7 mouse cellular contexts compared by ENCODE assay signal in the genomic region with DNA sequence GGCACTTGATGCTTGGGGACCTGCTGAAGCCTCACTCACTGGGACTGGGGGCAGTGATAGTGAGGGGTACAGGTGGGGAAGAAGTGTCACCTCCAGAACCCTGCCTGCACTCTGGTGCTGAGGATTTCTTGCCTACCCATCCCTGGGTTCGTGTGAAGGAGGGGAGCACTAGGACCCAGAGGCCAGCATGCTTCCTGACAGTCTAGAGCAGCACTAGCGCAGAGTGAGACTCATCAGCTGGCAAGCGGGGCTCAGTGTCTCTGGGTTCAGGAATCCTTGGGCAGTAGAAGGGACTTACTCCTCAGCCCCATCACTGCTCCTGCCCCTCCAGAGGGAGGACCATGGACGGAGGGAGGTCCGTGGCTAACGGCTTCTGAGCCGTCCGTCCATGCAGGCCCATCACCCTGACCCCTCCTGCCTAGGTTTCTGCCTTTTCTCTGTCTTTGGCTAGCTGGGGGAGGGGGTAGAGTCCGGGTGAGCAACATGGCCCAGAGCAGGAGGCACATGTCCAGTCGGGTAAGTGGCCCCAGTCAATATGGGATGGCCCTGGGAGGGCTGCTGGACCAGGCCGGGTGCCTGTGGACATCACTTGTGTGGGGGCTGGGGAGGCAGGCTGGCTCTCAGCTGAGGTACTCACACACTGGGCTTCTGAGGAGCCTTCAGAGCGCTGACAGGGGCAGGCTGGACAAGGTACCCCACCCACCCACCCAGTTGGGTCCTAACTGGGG. TPM values are rescaled to one million over a fixed set of nuclear protein-coding genes. Genes with fewer than 3 reads are reported as not detected.
DNase-seq lines count a peak whose midpoint lies in the region; ATAC-seq and TF ChIP-seq lines count a peak whose summit lies in the region.

No protein-coding gene starts in this region.

- H3K4me1 ChIP-seq in E14TG2a.4 (replicated peaks; ENCODE audit: low read depth, low read length), result peaks cover 13% of the 10 kb centered on the region
- H3K4me1 ChIP-seq in embryonic facial prominence, embryonic 14.5 days (ENCODE audit: control insufficient read depth, insufficient read depth, low read length), result peaks cover 7% of the 10 kb centered on the region; the same call in 1 of the 2 replicates
- H3K4me1 ChIP-seq in hindbrain, postnatal 0 days (ENCODE audit: insufficient read depth, low read length), result 0 out of 2 replicates have a peak, but pooled peaks cover 13% of the 10 kb centered on the region
- H3K4me1 ChIP-seq in liver, embryonic 16.5 days (ENCODE audit: control insufficient read depth, low read depth, low read length), result no peaks in the 10 kb centered on the region; the same call in 1 of the 2 replicates

- H3K9me3 ChIP-seq in E14TG2a.4 (ENCODE audit: low read length), result no peaks in the 10 kb centered on the region
- no peaks in the 10 kb centered on the region for H3K9me3 ChIP-seq in embryonic facial prominence, embryonic 14.5 days (ENCODE audit: control insufficient read depth, low read length)
- no peaks in the 10 kb centered on the region for H3K9me3 ChIP-seq in hindbrain, postnatal 0 days (ENCODE audit: low read length)
- no peaks in the 10 kb centered on the region for H3K9me3 ChIP-seq in liver, embryonic 16.5 days (replicated peaks; ENCODE audit: control insufficient read depth, low read length)

- WGBS in embryonic facial prominence, embryonic 14.5 days, result 14% methylated on average over 9 of the region's 12 CpGs
- 11% methylated on average over 12 of the region's 12 CpGs for WGBS in hindbrain, postnatal 0 days
- WGBS in liver, embryonic 16.5 days (ENCODE audit: insufficient replicate concordance), result 55% methylated on average over 12 of the region's 12 CpGs

- peak overlapping the region; percentile 20; the same call in 1 of the 2 replicates for H3K4me3 ChIP-seq in E14TG2a.4 (replicated peaks; ENCODE audit: low read length)
- peak overlapping the region; percentile 29 for H3K4me3 ChIP-seq in embryonic facial prominence, embryonic 14.5 days (ENCODE audit: low read depth, low read length)
- H3K4me3 ChIP-seq in hindbrain, postnatal 0 days (ENCODE audit: low read length), result peak overlapping the region; percentile 52
- H3K4me3 ChIP-seq in liver, embryonic 16.5 days (ENCODE audit: low read depth, low read length), result no peak overlapping the region

- peak overlapping the region; percentile 60 for H3K4me2 ChIP-seq in embryonic facial prominence, embryonic 14.5 days (ENCODE audit: low read depth, low read length)
- H3K4me2 ChIP-seq in hindbrain, postnatal 0 days (ENCODE audit: low read depth, low read length), result peak overlapping the region; percentile 71
- no peak overlapping the region for H3K4me2 ChIP-seq in liver, embryonic 16.5 days (ENCODE audit: low read depth, low read length)

- H3K9ac ChIP-seq in embryonic facial prominence, embryonic 14.5 days (ENCODE audit: low read depth, low read length), result peak overlapping the region; percentile 60
- H3K9ac ChIP-seq in hindbrain, postnatal 0 days (replicated peaks; ENCODE audit: low read length), result peak overlapping the region; percentile 65
- H3K9ac ChIP-seq in liver, embryonic 16.5 days (ENCODE audit: low read depth, low read length), result no peak overlapping the region

- peaks cover 32% of the 10 kb centered on the region for H3K36me3 ChIP-seq in E14TG2a.4 (ENCODE audit: insufficient read depth, low read length)
- H3K36me3 ChIP-seq in embryonic facial prominence, embryonic 14.5 days (ENCODE audit: control insufficient read depth, insufficient read depth, low read length), result peaks cover 29% of the 10 kb centered on the region; the same call in 1 of the 2 replicates
- peaks cover 13% of the 10 kb centered on the region; the same call in 1 of the 2 replicates for H3K36me3 ChIP-seq in hindbrain, postnatal 0 days (ENCODE audit: insufficient read depth, low read length)
- peaks cover 2% of the 10 kb centered on the region for H3K36me3 ChIP-seq in liver, embryonic 16.5 days (ENCODE audit: control insufficient read depth, insufficient read depth)

- no peaks in the 10 kb centered on the region for H3K27me3 ChIP-seq in E14TG2a.4 (ENCODE audit: insufficient read depth, low read length)
- no peaks in the 10 kb centered on the region for H3K27me3 ChIP-seq in embryonic facial prominence, embryonic 14.5 days (replicated peaks; ENCODE audit: control insufficient read depth, insufficient read depth, low read length)
- H3K27me3 ChIP-seq in hindbrain, postnatal 0 days (ENCODE audit: insufficient read depth, low read length), result no peaks in the 10 kb centered on the region
- no peaks in the 10 kb centered on the region for H3K27me3 ChIP-seq in liver, embryonic 16.5 days (ENCODE audit: control insufficient read depth, insufficient read depth, low read depth, low read length)

- DNase-seq in adrenal gland, postnatal 10 days, result peak; percentile 63
- DNase-seq in embryonic facial prominence, embryonic 14.5 days (ENCODE audit: low spot score), result peak; percentile 62
- DNase-seq in hindbrain, postnatal 0 days (ENCODE audit: low spot score), result peak; percentile 76
- peak; percentile 80 to 81 for DNase-seq in right cerebral cortex, postnatal 36 days (ENCODE audit: low spot score in 2 of 2)
- no peak for DNase-seq in T-cell, adult 2 months (ENCODE audit: low spot score)

- no peak for TF ChIP-seq CTCF in E14TG2a.4 (conservative IDR thresholded peaks at IDR 0.05; ENCODE audit: low read length)
- TF ChIP-seq CTCF in hindbrain, postnatal 0 days (IDR thresholded peaks at IDR 0.05; ENCODE audit: low read depth), result no peak

- peak; percentile 81 for ATAC-seq in embryonic facial prominence, embryonic 14.5 days (ENCODE audit: low read depth)
- ATAC-seq in hindbrain, postnatal 0 days, result peak; percentile 89
- ATAC-seq in liver, embryonic 16.5 days (ENCODE audit: low read depth), result 0 out of 2 replicates have a peak, but pooled peaks have one; percentile 19

- no peak overlapping the region for H3K27ac ChIP-seq in embryonic facial prominence, embryonic 14.5 days (replicated peaks; ENCODE audit: low read depth, low read length)
- peak overlapping the region; percentile 57 for H3K27ac ChIP-seq in hindbrain, postnatal 0 days
- H3K27ac ChIP-seq in liver, embryonic 16.5 days (ENCODE audit: low read length), result no peak overlapping the region

RNA-seq across cellular contexts. Expression of gene Dctn1, which starts 13.8 kb away (rescaled TPM):
- total RNA-seq in adrenal gland, postnatal 10 days (2021), result 100 to 1,000 TPM; 101 to 119 TPM
- 84.5 and 101 TPM in 2 replicates for polyA plus RNA-seq in embryonic facial prominence, embryonic 14.5 days (2014; fragmentation: Nextera tagmentation; extraction: Ambion mirVana)
- 124 and 132 TPM in 2 replicates for total RNA-seq in hindbrain, postnatal 0 days (2014; rRNA removed)
- polyA plus RNA-seq in hindbrain, postnatal 0 days (2015; fragmentation: Nextera tagmentation; extraction: Ambion mirVana), result 145 and 153 TPM in 2 replicates
- 23.0 and 26.9 TPM in 2 replicates for polyA plus RNA-seq in liver, embryonic 16.5 days (2015; fragmentation: Nextera tagmentation; extraction: Ambion mirVana)

RNA-seq across cellular contexts. Expression of gene 1700003E16Rik, which starts 23.4 kb away (rescaled TPM):
- under 1 TPM; 0.24 to 0.39 TPM for total RNA-seq in adrenal gland, postnatal 10 days (2021)
- polyA plus RNA-seq in embryonic facial prominence, embryonic 14.5 days (2014; fragmentation: Nextera tagmentation; extraction: Ambion mirVana), result 3.1 and 6.3 TPM in 2 replicates
- 12.7 and 17.8 TPM in 2 replicates for total RNA-seq in hindbrain, postnatal 0 days (2014; rRNA removed)
- polyA plus RNA-seq in hindbrain, postnatal 0 days (2015; fragmentation: Nextera tagmentation; extraction: Ambion mirVana), result 10.2 and 11.4 TPM in 2 replicates
- 0.15 and 0.30 TPM in 2 replicates for polyA plus RNA-seq in liver, embryonic 16.5 days (2015; fragmentation: Nextera tagmentation; extraction: Ambion mirVana)

RNA-seq across cellular contexts. Expression of gene Wdr54, which starts 23.4 kb away (rescaled TPM):
- total RNA-seq in adrenal gland, postnatal 10 days (2021), result 1 to 10 TPM; 2.0 to 2.2 TPM
- polyA plus RNA-seq in embryonic facial prominence, embryonic 14.5 days (2014; fragmentation: Nextera tagmentation; extraction: Ambion mirVana), result 5.8 and 7.0 TPM in 2 replicates
- total RNA-seq in hindbrain, postnatal 0 days (2014; rRNA removed), result 8.5 and 13.8 TPM in 2 replicates
- 19.9 and 20.0 TPM in 2 replicates for polyA plus RNA-seq in hindbrain, postnatal 0 days (2015; fragmentation: Nextera tagmentation; extraction: Ambion mirVana)
- polyA plus RNA-seq in liver, embryonic 16.5 days (2015; fragmentation: Nextera tagmentation; extraction: Ambion mirVana), result 0.39 and 0.85 TPM in 2 replicates

RNA-seq across cellular contexts. Expression of gene Slc4a5, which starts 40.1 kb away (rescaled TPM):
- total RNA-seq in adrenal gland, postnatal 10 days (2021), result under 1 TPM; 0.12 to 0.15 TPM
- 0.47 and 0.57 TPM in 2 replicates for polyA plus RNA-seq in embryonic facial prominence, embryonic 14.5 days (2014; fragmentation: Nextera tagmentation; extraction: Ambion mirVana)
- total RNA-seq in hindbrain, postnatal 0 days (2014; rRNA removed), result 5.2 and 6.0 TPM in 2 replicates
- polyA plus RNA-seq in hindbrain, postnatal 0 days (2015; fragmentation: Nextera tagmentation; extraction: Ambion mirVana), result 2.5 and 2.8 TPM in 2 replicates
- polyA plus RNA-seq in liver, embryonic 16.5 days (2015; fragmentation: Nextera tagmentation; extraction: Ambion mirVana), result 0.89 and 0.93 TPM in 2 replicates

RNA-seq across cellular contexts. Expression of gene Rtkn, which starts 44.3 kb away (rescaled TPM):
- 10 to 100 TPM; 10.9 to 19.8 TPM for total RNA-seq in adrenal gland, postnatal 10 days (2021)
- 25.8 and 30.4 TPM in 2 replicates for polyA plus RNA-seq in embryonic facial prominence, embryonic 14.5 days (2014; fragmentation: Nextera tagmentation; extraction: Ambion mirVana)
- total RNA-seq in hindbrain, postnatal 0 days (2014; rRNA removed), result 40.0 and 73.6 TPM in 2 replicates
- polyA plus RNA-seq in hindbrain, postnatal 0 days (2015; fragmentation: Nextera tagmentation; extraction: Ambion mirVana), result 20.8 and 21.1 TPM in 2 replicates
- polyA plus RNA-seq in liver, embryonic 16.5 days (2015; fragmentation: Nextera tagmentation; extraction: Ambion mirVana), result 16.1 and 16.4 TPM in 2 replicates

Comparison
In these comparisons a context has a peak if more than half of its experiments do, and no peak if none do; other contexts are left out.
1. ATAC-seq: peak in every context shown above with its lines; median percentile 89 in hindbrain, postnatal 0 days; 81 in embryonic facial prominence, embryonic 14.5 days; 19 in liver, embryonic 16.5 days.